Mouse (Mus musculus): ENCODE results near the gene Prnd. TPM values are rescaled to one million over a fixed set of nuclear protein-coding genes. Genes with fewer than 3 reads are reported as not detected.

Prnd gene
- polyA plus RNA-seq, 1 experiment from 2014 or later, result 0.15 TPM

DNA sequence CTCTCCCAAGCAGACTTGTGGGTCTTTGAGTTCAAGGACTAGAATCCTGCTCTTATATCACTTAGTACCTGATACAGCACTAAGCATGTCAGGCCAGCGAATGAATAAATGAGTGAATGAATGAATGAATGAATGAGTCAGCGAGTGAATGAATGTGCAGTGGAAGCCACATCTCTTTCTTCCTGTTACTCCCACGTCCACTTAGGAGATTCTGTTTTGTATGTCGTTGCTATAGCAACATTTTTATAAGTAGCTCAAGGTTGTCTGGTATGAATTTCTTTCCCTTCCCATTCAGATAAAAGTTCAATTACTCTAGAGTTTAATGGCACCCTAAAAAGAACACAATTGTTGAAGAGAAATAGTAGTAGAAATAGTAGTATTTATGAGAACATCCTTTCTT, 20.4 kb downstream of the Prnd start:
- no peak for DNase-seq (ENCODE audit: low read depth, low spot score)
- TF ChIP-seq CTCF (IDR thresholded peaks at IDR 0.05), result no peak
- ChIA-PET CTCF (interaction anchor here (1.0 kb wide), 2 partner anchors 8 to 11 kb away, joined by 3 read pairs; no protein-coding TSS in a partner anchor), POLR2A (no interaction called here)
- in situ Hi-C loops (cut with MboI; ENCODE audit: low pct_unique_long_range_greater_than_20kb), result no loop called here
- no peak for ATAC-seq
- no peaks in the 10 kb centered on the region for H3K27me3 ChIP-seq

- CTCF ChIA-PET, result interaction anchor here (0.7 kb wide), 1 partner anchor 155 kb away, joined by 3 read pairs; no protein-coding TSS in a partner anchor
- TF ChIP-seq CTCF (IDR thresholded peaks at IDR 0.05), result no peak
- in situ Hi-C loops (cut with MboI; ENCODE audit: low pct_unique_long_range_greater_than_20kb), result no loop called here
- POLR2A ChIA-PET, result no interaction called here
- DNase-seq (ENCODE audit: low read depth, low spot score), result no peak
- no peaks in the 10 kb centered on the region for H3K27me3 ChIP-seq
- no peak for ATAC-seq
These were observed 26.0 kb downstream of the Prnd start for GRCm38 (mm10) chr2:131976663-131977062.

GRCm38 (mm10) chr2:131980866-131981265, 30.2 kb downstream of the Prnd start:
- DNase-seq (ENCODE audit: low read depth, low spot score) (no peak), ATAC-seq (peak; percentile 83)
- TF ChIP-seq CTCF (IDR thresholded peaks at IDR 0.05), result no peak
- CTCF ChIA-PET, result interaction anchor here (1.0 to 5.9 kb wide), 5 partner anchors 80 to 269 kb away, joined by 3 to 59 read pairs (median 3); no protein-coding TSS in a partner anchor
- POLR2A ChIA-PET, result no interaction called here
- in situ Hi-C loops (cut with MboI; ENCODE audit: low pct_unique_long_range_greater_than_20kb), result no loop called here
- no peaks in the 10 kb centered on the region for H3K27me3 ChIP-seq

DNA sequence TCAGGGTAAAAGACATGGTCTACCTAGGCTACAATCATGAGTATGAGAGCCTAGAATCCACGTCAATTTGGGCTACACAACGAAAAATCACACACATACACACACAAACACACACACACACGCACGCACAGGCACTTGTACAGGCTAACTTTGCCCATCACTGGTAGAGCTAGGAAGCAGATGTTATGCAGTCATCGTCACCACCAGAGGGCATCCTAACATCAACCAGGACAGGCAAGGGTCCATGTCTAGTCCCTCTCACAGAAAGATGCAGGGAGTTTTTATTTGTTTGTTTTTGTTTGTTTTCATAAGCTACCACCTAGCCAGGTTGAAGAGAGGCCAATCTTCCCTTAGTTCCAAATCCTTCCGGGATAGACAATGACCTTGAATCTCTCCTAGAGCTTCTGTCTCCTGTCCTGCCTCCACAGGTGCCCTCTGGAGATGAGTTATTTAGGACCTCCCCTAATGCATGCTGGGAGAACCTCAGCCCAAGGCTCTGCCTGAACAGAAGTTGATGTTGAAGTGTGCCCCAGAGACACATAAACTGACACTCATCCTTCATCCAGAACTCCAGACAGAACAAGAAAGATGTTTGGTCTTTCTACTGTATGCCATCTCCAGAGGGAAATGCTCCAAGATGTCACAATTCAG, 32.0 kb downstream of the Prnd start:
- in situ Hi-C loops (cut with MboI; ENCODE audit: low pct_unique_long_range_greater_than_20kb), result no loop called here
- POLR2A ChIA-PET, result no interaction called here
- CTCF ChIA-PET, result interaction anchor here (0.7 to 5.9 kb wide), 20 partner anchors 8 to 267 kb away, joined by 3 to 59 read pairs (median 4); no protein-coding TSS in a partner anchor
- H3K27me3 ChIP-seq, result no peaks in the 10 kb centered on the region
- peak; percentile 87 for TF ChIP-seq CTCF (IDR thresholded peaks at IDR 0.05)
- DNase-seq (ENCODE audit: low read depth, low spot score) (no peak), ATAC-seq (no peak)

GRCm38 (mm10) chr2:131987950-131988349, 37.3 kb downstream of the Prnd start:
- POLR2A ChIA-PET, result interaction anchor here (0.6 kb wide), 1 partner anchor 223 kb away, joined by 6 read pairs; no protein-coding TSS in a partner anchor
- CTCF ChIA-PET, result interaction anchor here (0.9 to 4.3 kb wide), 4 partner anchors 22 to 125 kb away, joined by 3 to 20 read pairs (median 4); no protein-coding TSS in a partner anchor
- no peak for ATAC-seq
- no peak for TF ChIP-seq CTCF (IDR thresholded peaks at IDR 0.05)
- no peak for DNase-seq (ENCODE audit: low read depth, low spot score)
- H3K27me3 ChIP-seq, result no peaks in the 10 kb centered on the region
- in situ Hi-C loops (cut with MboI; ENCODE audit: low pct_unique_long_range_greater_than_20kb), result loop anchor here (5.0 kb wide), 3 partner anchors 69 to 259 kb away; partner anchors contain the start of gene Tmem230

DNA sequence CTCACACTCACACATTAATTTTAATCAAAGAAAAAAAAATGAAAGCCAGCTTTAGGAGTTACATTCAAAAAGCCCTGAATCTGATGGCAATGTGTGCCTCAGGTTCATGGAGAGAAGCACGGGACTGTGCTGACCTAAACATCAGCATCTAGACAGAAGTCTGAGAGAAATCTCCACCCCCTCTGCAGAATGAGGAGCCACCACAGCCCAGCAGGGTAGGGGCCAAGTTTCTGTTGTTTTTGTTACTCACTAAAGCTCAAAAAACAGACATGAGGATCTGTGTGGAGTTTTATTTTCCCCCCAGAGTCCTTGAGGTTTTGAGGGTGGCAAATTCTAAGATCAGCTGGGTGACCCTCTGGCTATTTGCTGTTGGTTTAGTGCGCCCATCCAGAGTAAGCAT, 37.9 kb downstream of the Prnd start:
- no peak for DNase-seq (ENCODE audit: low read depth, low spot score)
- in situ Hi-C loops (cut with MboI; ENCODE audit: low pct_unique_long_range_greater_than_20kb), result loop anchor here (5.0 kb wide), 3 partner anchors 69 to 259 kb away; partner anchors contain the start of gene Tmem230
- no peaks in the 10 kb centered on the region for H3K27me3 ChIP-seq
- ATAC-seq, result no peak
- CTCF ChIA-PET, result interaction anchor here (0.9 to 4.3 kb wide), 3 partner anchors 22 to 125 kb away, joined by 3 to 20 read pairs (median 5); no protein-coding TSS in a partner anchor
- POLR2A ChIA-PET, result no interaction called here
- no peak for TF ChIP-seq CTCF (IDR thresholded peaks at IDR 0.05)

GRCm38 (mm10) chr2:131992487-131992886, 41.8 kb downstream of the Prnd start:
- no peak for DNase-seq (ENCODE audit: low read depth, low spot score)
- POLR2A ChIA-PET, result interaction anchor here (0.7 kb wide), 1 partner anchor 34 kb away, joined by 3 read pairs; no protein-coding TSS in a partner anchor
- TF ChIP-seq CTCF (IDR thresholded peaks at IDR 0.05), result no peak
- ATAC-seq, result no peak
- CTCF ChIA-PET, result interaction anchor here (1.2 to 1.5 kb wide), 2 partner anchors 119 to 120 kb away, joined by 3 to 4 read pairs; no protein-coding TSS in a partner anchor
- in situ Hi-C loops (cut with MboI; ENCODE audit: low pct_unique_long_range_greater_than_20kb), result no loop called here
- H3K27me3 ChIP-seq, result no peaks in the 10 kb centered on the region

DNA sequence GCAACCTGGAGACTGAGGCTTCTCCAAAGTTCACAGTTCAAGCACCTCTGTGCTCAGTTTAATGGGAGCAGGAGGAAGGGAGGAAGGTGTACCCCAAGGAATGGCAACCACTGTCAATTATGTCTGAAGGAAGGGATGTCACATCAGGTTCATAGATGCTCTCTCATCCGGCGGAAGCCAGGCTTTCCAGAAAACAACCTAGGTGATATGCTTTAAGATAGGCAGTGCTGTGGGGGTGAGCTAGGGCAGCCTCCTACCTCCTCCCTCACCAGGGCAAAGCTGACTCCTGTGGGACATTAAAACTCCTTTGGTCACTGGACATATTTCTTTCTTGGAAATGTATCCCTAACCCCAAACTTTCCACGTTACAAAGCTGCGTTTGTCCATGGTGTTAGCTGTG, 42.5 kb downstream of the Prnd start:
- no peaks in the 10 kb centered on the region for H3K27me3 ChIP-seq
- ChIA-PET POLR2A (interaction anchor here (0.7 kb wide), 1 partner anchor 21 kb away, joined by 5 read pairs; no protein-coding TSS in a partner anchor), CTCF (interaction anchor here (0.7 to 1.5 kb wide), 3 partner anchors 10 to 120 kb away, joined by 3 to 4 read pairs (median 3); no protein-coding TSS in a partner anchor)
- no peak for ATAC-seq
- DNase-seq (ENCODE audit: low read depth, low spot score), result no peak
- in situ Hi-C loops (cut with MboI; ENCODE audit: low pct_unique_long_range_greater_than_20kb), result no loop called here
- TF ChIP-seq CTCF (IDR thresholded peaks at IDR 0.05), result no peak

GRCm38 (mm10) chr2:131993563-131994088, 43.0 kb downstream of the Prnd start:
- ChIA-PET POLR2A (interaction anchor here (0.6 to 0.7 kb wide), 2 partner anchors 20 to 75 kb away, joined by 3 to 5 read pairs; no protein-coding TSS in a partner anchor), CTCF (interaction anchor here (0.7 to 1.8 kb wide), 2 partner anchors 10 to 11 kb away, joined by 3 to 7 read pairs; no protein-coding TSS in a partner anchor)
- no peak for TF ChIP-seq CTCF (IDR thresholded peaks at IDR 0.05)
- ATAC-seq, result peak; percentile 45
- DNase-seq (ENCODE audit: low read depth, low spot score), result no peak
- no peaks in the 10 kb centered on the region for H3K27me3 ChIP-seq
- in situ Hi-C loops (cut with MboI; ENCODE audit: low pct_unique_long_range_greater_than_20kb), result no loop called here

DNA sequence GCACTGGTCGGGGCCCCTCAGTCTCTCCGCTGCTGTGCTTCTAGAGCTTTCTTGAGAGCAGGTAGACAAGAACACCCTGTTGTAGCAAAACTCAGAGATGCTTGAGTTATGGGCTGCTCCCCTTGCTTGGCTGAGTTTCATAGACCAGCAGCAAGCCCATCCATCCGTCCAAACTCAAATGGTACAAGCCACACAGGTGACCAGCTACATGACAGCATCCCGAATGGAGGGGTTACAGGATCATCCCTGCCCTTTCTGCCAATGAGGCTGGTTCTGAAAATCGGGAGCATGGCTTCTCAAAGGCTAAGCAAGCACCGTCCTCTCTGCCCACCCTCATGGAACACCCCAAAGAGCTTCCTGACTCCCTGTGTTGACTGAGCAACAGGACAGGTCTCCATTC, 44.3 kb downstream of the Prnd start:
- ChIA-PET POLR2A (interaction anchor here (0.5 to 1.0 kb wide), 3 partner anchors 17 to 97 kb away, joined by 3 to 5 read pairs (median 4); no protein-coding TSS in a partner anchor), CTCF (interaction anchor here (1.4 to 1.8 kb wide), 2 partner anchors 10 to 13 kb away, joined by 4 to 7 read pairs; no protein-coding TSS in a partner anchor)
- in situ Hi-C loops (cut with MboI; ENCODE audit: low pct_unique_long_range_greater_than_20kb), result no loop called here
- H3K27me3 ChIP-seq, result no peaks in the 10 kb centered on the region
- no peak for DNase-seq (ENCODE audit: low read depth, low spot score)
- no peak for TF ChIP-seq CTCF (IDR thresholded peaks at IDR 0.05)
- ATAC-seq, result no peak

Measured in Patski (cell line).